Mouse (Mus musculus) adrenal gland, adult (tissue): Measurements from ENCODE around the gene Spata2.

Experiments used
- DNase-seq, 2 experiments: peaks; one replicate each; pipeline ENCODE4 v3.0.0; 2022 to 2023; ENCODE audit warnings: low spot score in 1 of 2; ENCODE audit not compliant: inconsistent age in 2 of 2

Gene Spata2

GRCm38 (mm10) chr2:167492713-167493636 is at the start of gene Spata2:
TSS of gene Spata2 (minus strand) at chr2:167492887.
- DNase-seq: peak; percentile 95 to 99

- no peak for DNase-seq
Observed at GRCm38 (mm10) chr2:167542361-167542760, 49.7 kb upstream of the Spata2 start.

- no peak for DNase-seq
Observed at GRCm38 (mm10) chr2:167541761-167542160, 49.1 kb upstream of the Spata2 start.

- peak in 1 of 2 experiments; percentile 56 for DNase-seq
Observed at GRCm38 (mm10) chr2:167541324-167541723, 48.6 kb upstream of the Spata2 start.

- no peak for DNase-seq
Observed at GRCm38 (mm10) chr2:167540477-167541110, 47.9 kb upstream of the Spata2 start.

- DNase-seq: no peak
Observed at GRCm38 (mm10) chr2:167539536-167540476, 47.1 kb upstream of the Spata2 start.

GRCm38 (mm10) chr2:167538671-167539306 is 46.1 kb upstream of the Spata2 start:
- peak; percentile 75 to 91 for DNase-seq

- DNase-seq: peak; percentile 98
Observed at GRCm38 (mm10) chr2:167537476-167538297, 45.0 kb upstream of the Spata2 start, which contains the start of gene Snai1. TSS of gene Snai1 (plus strand) at chr2:167538195.

GRCm38 (mm10) chr2:167536320-167536945 is 43.7 kb upstream of the Spata2 start:
- no peak for DNase-seq

- DNase-seq: no peak
Observed at GRCm38 (mm10) chr2:167533880-167534279, 41.2 kb upstream of the Spata2 start.

- DNase-seq: peak in 1 of 2 experiments; percentile 77
Observed at GRCm38 (mm10) chr2:167532131-167532530, 39.4 kb upstream of the Spata2 start.

- DNase-seq: no peak
Observed at GRCm38 (mm10) chr2:167530536-167530935, 37.8 kb upstream of the Spata2 start.

GRCm38 (mm10) chr2:167529935-167530513 is 37.3 kb upstream of the Spata2 start:
- DNase-seq: no peak

- no peak for DNase-seq
Observed at GRCm38 (mm10) chr2:167528278-167528677, 35.6 kb upstream of the Spata2 start.

GRCm38 (mm10) chr2:167519606-167520252 is 27.0 kb upstream of the Spata2 start:
- DNase-seq: peak in 1 of 2 experiments; percentile 5

GRCm38 (mm10) chr2:167515688-167516087 is 23.0 kb upstream of the Spata2 start:
- no peak for DNase-seq

- peak; percentile 10 to 49 for DNase-seq
Observed at GRCm38 (mm10) chr2:167514641-167515040, 22.0 kb upstream of the Spata2 start.

GRCm38 (mm10) chr2:167512970-167513369 is 20.3 kb upstream of the Spata2 start:
- peak; percentile 5 to 53 for DNase-seq
